Mouse (Mus musculus): ENCODE data around the gene Nfyb. TPM values are rescaled to one million over a fixed set of nuclear protein-coding genes. Genes with fewer than 3 reads are reported as not detected.

The Nfyb gene
- polyA plus RNA-seq, 1 experiment from 2014 or later, result 28.2 TPM

- peak overlapping the region; percentile 5 to 21; a peak in 3 of 4 replicates for H3K4me3 ChIP-seq (ENCODE audit: control insufficient read depth in 1 of 2, insufficient read depth in 1 of 2, low read depth in 1 of 2, low read length in 2 of 2)
- 14% methylated on average over 15 of the region's 15 CpGs for WGBS
- peak overlapping the region; percentile 60 for H3K4me2 ChIP-seq (ENCODE audit: low read length)
- ATAC-seq (ENCODE audit: insufficient number of reproducible peaks, insufficient read depth, low FRiP score, low read depth), result peak; percentile 42; the same call in 1 of the 2 replicates
- H3K36me3 ChIP-seq (ENCODE audit: control insufficient read depth, insufficient read depth, low read length), result no peaks in the 10 kb centered on the region
- no peaks in the 10 kb centered on the region for H3K27me3 ChIP-seq (ENCODE audit: control insufficient read depth, insufficient read depth, low read length)
- H3K9ac ChIP-seq (ENCODE audit: low read length), result peak overlapping the region; percentile 31; the same call in 1 of the 2 replicates
- H3K9me3 ChIP-seq (ENCODE audit: control insufficient read depth, low read length), result no peaks in the 10 kb centered on the region
- peaks cover 16 to 17% of the 10 kb centered on the region in 2 experiments for H3K4me1 ChIP-seq (ENCODE audit: control insufficient read depth in 2 of 2, insufficient read depth in 2 of 2, low read length in 2 of 2)
- H3K27ac ChIP-seq (replicated peaks in 1 of 2; ENCODE audit: control insufficient read depth in 1 of 2, insufficient read depth in 1 of 2, low read depth in 2 of 2, low read length in 2 of 2), result peak overlapping the region; percentile 3 to 60; a peak in 3 of 4 replicates
Observed at GRCm38 (mm10) chr10:82795071-82795731, 31.3 kb upstream of the Nfyb start.

- no peaks in the 10 kb centered on the region for H3K27me3 ChIP-seq (ENCODE audit: control insufficient read depth, insufficient read depth, low read length)
- H3K4me3 ChIP-seq (ENCODE audit: control insufficient read depth in 1 of 2, insufficient read depth in 1 of 2, low read depth in 1 of 2, low read length in 2 of 2), result no peak overlapping the region
- H3K9ac ChIP-seq (ENCODE audit: low read length), result no peak overlapping the region
- no peaks in the 10 kb centered on the region for H3K36me3 ChIP-seq (ENCODE audit: control insufficient read depth, insufficient read depth, low read length)
- no peak for ATAC-seq (ENCODE audit: insufficient number of reproducible peaks, insufficient read depth, low FRiP score, low read depth)
- H3K9me3 ChIP-seq (ENCODE audit: control insufficient read depth, low read length), result no peaks in the 10 kb centered on the region
- WGBS, result 69% methylated on average over 2 of the region's 2 CpGs
- H3K27ac ChIP-seq (replicated peaks in 1 of 2; ENCODE audit: control insufficient read depth in 1 of 2, insufficient read depth in 1 of 2, low read depth in 2 of 2, low read length in 2 of 2), result no peak overlapping the region
- H3K4me1 ChIP-seq (ENCODE audit: control insufficient read depth in 2 of 2, insufficient read depth in 2 of 2, low read length in 2 of 2), result peaks cover 12% of the 10 kb centered on the region in 2 experiments
- no peak overlapping the region for H3K4me2 ChIP-seq (ENCODE audit: low read length)
Observed at GRCm38 (mm10) chr10:82792311-82792710, 28.4 kb upstream of the Nfyb start.

- no peak overlapping the region for H3K4me3 ChIP-seq (ENCODE audit: control insufficient read depth in 1 of 2, insufficient read depth in 1 of 2, low read depth in 1 of 2, low read length in 2 of 2)
- peaks cover 10 to 12% of the 10 kb centered on the region in 2 experiments for H3K4me1 ChIP-seq (ENCODE audit: control insufficient read depth in 2 of 2, insufficient read depth in 2 of 2, low read length in 2 of 2)
- H3K27ac ChIP-seq (replicated peaks in 1 of 2; ENCODE audit: control insufficient read depth in 1 of 2, insufficient read depth in 1 of 2, low read depth in 2 of 2, low read length in 2 of 2), result no peak overlapping the region
- H3K9me3 ChIP-seq (ENCODE audit: control insufficient read depth, low read length), result no peaks in the 10 kb centered on the region
- no peaks in the 10 kb centered on the region for H3K36me3 ChIP-seq (ENCODE audit: control insufficient read depth, insufficient read depth, low read length)
- H3K4me2 ChIP-seq (ENCODE audit: low read length), result no peak overlapping the region
- H3K27me3 ChIP-seq (ENCODE audit: control insufficient read depth, insufficient read depth, low read length), result no peaks in the 10 kb centered on the region
- 87% methylated on average over 3 of the region's 3 CpGs for WGBS
- no peak for ATAC-seq (ENCODE audit: insufficient number of reproducible peaks, insufficient read depth, low FRiP score, low read depth)
- no peak overlapping the region for H3K9ac ChIP-seq (ENCODE audit: low read length)
Observed at GRCm38 (mm10) chr10:82791713-82792112, 27.8 kb upstream of the Nfyb start.

GRCm38 (mm10) chr10:82790504-82790903, 26.6 kb upstream of the Nfyb start:
- no peaks in the 10 kb centered on the region for H3K9me3 ChIP-seq (ENCODE audit: control insufficient read depth, low read length)
- H3K4me1 ChIP-seq (ENCODE audit: control insufficient read depth in 2 of 2, insufficient read depth in 2 of 2, low read length in 2 of 2), result peaks cover 7% of the 10 kb centered on the region in 2 experiments
- 85% methylated on average over 5 of the region's 5 CpGs for WGBS
- no peak overlapping the region for H3K9ac ChIP-seq (ENCODE audit: low read length)
- ATAC-seq (ENCODE audit: insufficient number of reproducible peaks, insufficient read depth, low FRiP score, low read depth), result no peak
- no peaks in the 10 kb centered on the region for H3K36me3 ChIP-seq (ENCODE audit: control insufficient read depth, insufficient read depth, low read length)
- H3K4me3 ChIP-seq (ENCODE audit: control insufficient read depth in 1 of 2, insufficient read depth in 1 of 2, low read depth in 1 of 2, low read length in 2 of 2), result no peak overlapping the region
- H3K4me2 ChIP-seq (ENCODE audit: low read length), result no peak overlapping the region
- no peak overlapping the region for H3K27ac ChIP-seq (replicated peaks in 1 of 2; ENCODE audit: control insufficient read depth in 1 of 2, insufficient read depth in 1 of 2, low read depth in 2 of 2, low read length in 2 of 2)
- H3K27me3 ChIP-seq (ENCODE audit: control insufficient read depth, insufficient read depth, low read length), result no peaks in the 10 kb centered on the region

- no peaks in the 10 kb centered on the region for H3K27me3 ChIP-seq (ENCODE audit: control insufficient read depth, insufficient read depth, low read length)
- ATAC-seq (ENCODE audit: insufficient number of reproducible peaks, insufficient read depth, low FRiP score, low read depth), result no peak
Observed at GRCm38 (mm10) chr10:82789181-82789580, 25.2 kb upstream of the Nfyb start.

GRCm38 (mm10) chr10:82782472-82782871, 18.5 kb upstream of the Nfyb start:
- H3K27me3 ChIP-seq (ENCODE audit: control insufficient read depth, insufficient read depth, low read length), result no peaks in the 10 kb centered on the region
- no peak overlapping the region for H3K27ac ChIP-seq (replicated peaks in 1 of 2; ENCODE audit: control insufficient read depth in 1 of 2, insufficient read depth in 1 of 2, low read depth in 2 of 2, low read length in 2 of 2)
- H3K36me3 ChIP-seq (ENCODE audit: control insufficient read depth, insufficient read depth, low read length), result no peaks in the 10 kb centered on the region
- H3K4me3 ChIP-seq (ENCODE audit: control insufficient read depth in 1 of 2, insufficient read depth in 1 of 2, low read depth in 1 of 2, low read length in 2 of 2), result no peak overlapping the region
- no peak for ATAC-seq (ENCODE audit: insufficient number of reproducible peaks, insufficient read depth, low FRiP score, low read depth)
- peaks cover 4 to 6% of the 10 kb centered on the region in 2 experiments; a peak in 3 of 4 replicates for H3K4me1 ChIP-seq (ENCODE audit: control insufficient read depth in 2 of 2, insufficient read depth in 2 of 2, low read length in 2 of 2)
- no peak overlapping the region for H3K4me2 ChIP-seq (ENCODE audit: low read length)
- H3K9me3 ChIP-seq (ENCODE audit: control insufficient read depth, low read length), result no peaks in the 10 kb centered on the region
- H3K9ac ChIP-seq (ENCODE audit: low read length), result no peak overlapping the region
- WGBS, result 30% methylated on average over 2 of the region's 2 CpGs

More at GRCm38 (mm10) chr10:82789181-82789580, 25.2 kb upstream of the Nfyb start:
- H3K27ac ChIP-seq (replicated peaks in 1 of 2; ENCODE audit: control insufficient read depth in 1 of 2, insufficient read depth in 1 of 2, low read depth in 2 of 2, low read length in 2 of 2), result no peak overlapping the region
- H3K9me3 ChIP-seq (ENCODE audit: control insufficient read depth, low read length), result no peaks in the 10 kb centered on the region
- no peak overlapping the region for H3K4me3 ChIP-seq (ENCODE audit: control insufficient read depth in 1 of 2, insufficient read depth in 1 of 2, low read depth in 1 of 2, low read length in 2 of 2)
- H3K4me1 ChIP-seq (ENCODE audit: control insufficient read depth in 2 of 2, insufficient read depth in 2 of 2, low read length in 2 of 2), result no peaks in the 10 kb centered on the region
- no peak overlapping the region for H3K4me2 ChIP-seq (ENCODE audit: low read length)
- no peak overlapping the region for H3K9ac ChIP-seq (ENCODE audit: low read length)
- no peaks in the 10 kb centered on the region for H3K36me3 ChIP-seq (ENCODE audit: control insufficient read depth, insufficient read depth, low read length)

GRCm38 (mm10) chr10:82780816-82781215, 16.9 kb upstream of the Nfyb start:
- Histone ChIP-seq H3K27ac (replicated peaks in 1 of 2; ENCODE audit: control insufficient read depth in 1 of 2, insufficient read depth in 1 of 2, low read depth in 2 of 2, low read length in 2 of 2) (no peak overlapping the region), H3K36me3 (ENCODE audit: control insufficient read depth, insufficient read depth, low read length) (no peaks in the 10 kb centered on the region), H3K4me2 (ENCODE audit: low read length) (no peak overlapping the region), H3K9ac (ENCODE audit: low read length) (no peak overlapping the region), H3K27me3 (ENCODE audit: control insufficient read depth, insufficient read depth, low read length) (no peaks in the 10 kb centered on the region), H3K9me3 (ENCODE audit: control insufficient read depth, low read length) (no peaks in the 10 kb centered on the region), H3K4me1 (ENCODE audit: control insufficient read depth in 2 of 2, insufficient read depth in 2 of 2, low read length in 2 of 2) (peaks cover 4 to 7% of the 10 kb centered on the region in 2 experiments; a peak in 3 of 4 replicates), H3K4me3 (ENCODE audit: control insufficient read depth in 1 of 2, insufficient read depth in 1 of 2, low read depth in 1 of 2, low read length in 2 of 2) (no peak overlapping the region)
- no peak for ATAC-seq (ENCODE audit: insufficient number of reproducible peaks, insufficient read depth, low FRiP score, low read depth)

GRCm38 (mm10) chr10:82780322-82780721, 16.4 kb upstream of the Nfyb start:
- no peak overlapping the region for H3K27ac ChIP-seq (replicated peaks in 1 of 2; ENCODE audit: control insufficient read depth in 1 of 2, insufficient read depth in 1 of 2, low read depth in 2 of 2, low read length in 2 of 2)
- no peak for ATAC-seq (ENCODE audit: insufficient number of reproducible peaks, insufficient read depth, low FRiP score, low read depth)
- H3K9me3 ChIP-seq (ENCODE audit: control insufficient read depth, low read length), result no peaks in the 10 kb centered on the region
- H3K36me3 ChIP-seq (ENCODE audit: control insufficient read depth, insufficient read depth, low read length), result no peaks in the 10 kb centered on the region
- peaks cover 4 to 7% of the 10 kb centered on the region in 2 experiments; a peak in 3 of 4 replicates for H3K4me1 ChIP-seq (ENCODE audit: control insufficient read depth in 2 of 2, insufficient read depth in 2 of 2, low read length in 2 of 2)
- no peaks in the 10 kb centered on the region for H3K27me3 ChIP-seq (ENCODE audit: control insufficient read depth, insufficient read depth, low read length)
- H3K4me2 ChIP-seq (ENCODE audit: low read length), result no peak overlapping the region
- no peak overlapping the region for H3K9ac ChIP-seq (ENCODE audit: low read length)
- WGBS, result 91% methylated on average over 3 of the region's 3 CpGs
- H3K4me3 ChIP-seq (ENCODE audit: control insufficient read depth in 1 of 2, insufficient read depth in 1 of 2, low read depth in 1 of 2, low read length in 2 of 2), result no peak overlapping the region

Measured in heart, embryonic 14.5 days (tissue).